Mouse (Mus musculus): ENCODE measurements around the gene Kank1. TPM values are rescaled to one million over a fixed set of nuclear protein-coding genes. Genes with fewer than 3 reads are reported as not detected.

Kank1 gene
- polyA plus RNA-seq, 1 experiment from 2014 or later = 12.2 TPM

DNA sequence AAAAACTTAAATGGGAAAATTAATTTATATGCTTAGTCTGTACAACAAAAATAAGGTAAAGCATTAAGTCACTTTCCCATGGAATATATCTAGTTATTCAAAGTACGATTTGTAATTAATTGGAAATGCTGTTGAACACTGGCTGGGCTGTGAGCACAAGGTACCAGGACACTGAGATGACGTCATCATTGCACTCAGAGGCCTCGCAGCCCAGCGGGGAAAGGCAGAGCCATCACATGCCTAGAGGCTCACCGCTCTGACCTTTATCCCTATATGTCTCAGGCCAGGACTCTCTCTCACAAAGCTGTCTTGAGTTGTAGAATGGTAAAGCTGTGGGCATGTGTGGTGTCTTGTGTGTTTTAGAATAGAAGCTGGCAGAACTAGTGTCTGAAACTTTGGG is 128.9 kb downstream of the Kank1 start:
- no peak overlapping the region for H3K4me3 ChIP-seq (replicated peaks; ENCODE audit: low read length)
- 0 out of 2 replicates have a peak, but pooled peaks cover 2% of the 10 kb centered on the region for H3K4me1 ChIP-seq (replicated peaks; ENCODE audit: control insufficient read depth, insufficient read depth, low read length)
- H3K27me3 ChIP-seq (ENCODE audit: control insufficient read depth, insufficient read depth, low read length) = no peaks in the 10 kb centered on the region
- ATAC-seq (ENCODE audit: low FRiP score) (no peak), DNase-seq (ENCODE audit: low spot score) (no peak)
- H3K9me3 ChIP-seq (ENCODE audit: control insufficient read depth, low read length) = no peaks in the 10 kb centered on the region
- no peak overlapping the region for H3K4me2 ChIP-seq (replicated peaks)
- H3K27ac ChIP-seq = no peak overlapping the region
- 78% methylated on average over 5 of the region's 5 CpGs for WGBS
- no peak overlapping the region for H3K9ac ChIP-seq
- no peaks in the 10 kb centered on the region for H3K36me3 ChIP-seq (replicated peaks; ENCODE audit: control insufficient read depth, insufficient read depth)

DNA sequence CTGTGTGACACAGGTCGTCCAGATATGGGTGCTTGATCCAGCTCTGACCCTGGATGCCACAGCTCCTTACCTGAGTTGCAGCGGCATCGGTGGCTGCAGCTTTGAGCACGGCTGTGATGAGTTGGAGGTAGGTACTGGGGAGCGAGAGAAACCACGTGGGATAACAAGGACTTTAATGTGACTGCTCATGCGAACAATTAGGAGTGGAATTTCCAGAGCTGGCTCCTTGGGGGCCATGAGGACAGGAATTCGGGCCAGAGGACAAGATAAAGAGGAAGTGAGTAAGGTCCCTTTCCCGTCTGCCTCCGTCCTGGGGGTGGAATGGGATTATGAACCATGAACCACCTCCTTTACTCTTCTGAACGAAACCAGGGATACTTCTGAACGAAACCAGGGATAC is 129.8 kb downstream of the Kank1 start:
- DNase-seq (ENCODE audit: low spot score) = no peak
- Histone ChIP-seq H3K9me3 (ENCODE audit: control insufficient read depth, low read length) (no peaks in the 10 kb centered on the region), H3K36me3 (replicated peaks; ENCODE audit: control insufficient read depth, insufficient read depth) (no peaks in the 10 kb centered on the region), H3K4me2 (replicated peaks) (no peak overlapping the region), H3K4me1 (replicated peaks; ENCODE audit: control insufficient read depth, insufficient read depth, low read length) (no peaks in the 10 kb centered on the region), H3K27ac (no peak overlapping the region), H3K4me3 (replicated peaks; ENCODE audit: low read length) (no peak overlapping the region), H3K9ac (no peak overlapping the region), H3K27me3 (ENCODE audit: control insufficient read depth, insufficient read depth, low read length) (no peaks in the 10 kb centered on the region)
- no peak for ATAC-seq (ENCODE audit: low FRiP score)
- WGBS = 56% methylated on average over 12 of the region's 12 CpGs

- H3K9ac ChIP-seq = no peak overlapping the region
- H3K36me3 ChIP-seq (replicated peaks; ENCODE audit: control insufficient read depth, insufficient read depth) = no peaks in the 10 kb centered on the region
- H3K4me2 ChIP-seq (replicated peaks) = no peak overlapping the region
- no peak overlapping the region for H3K4me3 ChIP-seq (replicated peaks; ENCODE audit: low read length)
- H3K27ac ChIP-seq = no peak overlapping the region
- ATAC-seq (ENCODE audit: low FRiP score) = no peak
- 94% methylated on average over 9 of the region's 9 CpGs for WGBS
- H3K4me1 ChIP-seq (replicated peaks; ENCODE audit: control insufficient read depth, insufficient read depth, low read length) = peaks cover 16% of the 10 kb centered on the region; the same call in 1 of the 2 replicates
- H3K27me3 ChIP-seq (ENCODE audit: control insufficient read depth, insufficient read depth, low read length) = no peaks in the 10 kb centered on the region
- no peaks in the 10 kb centered on the region for H3K9me3 ChIP-seq (ENCODE audit: control insufficient read depth, low read length)
- no peak for DNase-seq (ENCODE audit: low spot score)
These were observed 133.7 kb downstream of the Kank1 start for GRCm38 (mm10) chr19:25370428-25370827.

GRCm38 (mm10) chr19:25372794-25373193 is 136.0 kb downstream of the Kank1 start:
- Histone ChIP-seq H3K4me2 (replicated peaks) (no peak overlapping the region), H3K27ac (no peak overlapping the region), H3K4me1 (replicated peaks; ENCODE audit: control insufficient read depth, insufficient read depth, low read length) (peaks cover 17% of the 10 kb centered on the region; the same call in 1 of the 2 replicates), H3K4me3 (replicated peaks; ENCODE audit: low read length) (no peak overlapping the region), H3K9ac (no peak overlapping the region), H3K36me3 (replicated peaks; ENCODE audit: control insufficient read depth, insufficient read depth) (no peaks in the 10 kb centered on the region), H3K27me3 (ENCODE audit: control insufficient read depth, insufficient read depth, low read length) (no peaks in the 10 kb centered on the region), H3K9me3 (ENCODE audit: control insufficient read depth, low read length) (no peaks in the 10 kb centered on the region)
- DNase-seq (ENCODE audit: low spot score) = no peak
- WGBS = 81% methylated on average over 7 of the region's 7 CpGs
- ATAC-seq (ENCODE audit: low FRiP score) = no peak

DNA sequence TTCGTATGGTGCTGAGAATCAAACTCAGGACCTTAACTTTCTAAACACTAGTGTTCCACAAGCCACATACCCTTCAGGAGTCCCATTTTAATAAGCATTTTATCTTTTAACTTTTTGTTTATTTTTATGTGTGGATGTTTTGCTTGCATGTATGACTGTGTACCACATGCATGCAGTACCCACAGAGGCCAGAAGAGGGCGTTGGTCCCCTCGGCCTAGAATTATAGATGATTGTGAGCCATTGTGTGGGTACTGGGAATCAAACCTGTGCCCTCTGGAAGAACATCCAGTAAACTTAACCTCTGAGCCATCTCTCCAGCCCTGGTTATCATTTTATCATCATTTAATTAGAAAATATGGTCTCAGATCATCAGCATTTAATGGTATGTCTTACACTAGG is 136.8 kb downstream of the Kank1 start:
- WGBS = 65% methylated on average over 3 of the region's 3 CpGs
- Histone ChIP-seq H3K9ac (no peak overlapping the region), H3K9me3 (ENCODE audit: control insufficient read depth, low read length) (no peaks in the 10 kb centered on the region), H3K4me1 (replicated peaks; ENCODE audit: control insufficient read depth, insufficient read depth, low read length) (peaks cover 17% of the 10 kb centered on the region; the same call in 1 of the 2 replicates), H3K4me3 (replicated peaks; ENCODE audit: low read length) (no peak overlapping the region), H3K36me3 (replicated peaks; ENCODE audit: control insufficient read depth, insufficient read depth) (no peaks in the 10 kb centered on the region), H3K4me2 (replicated peaks) (no peak overlapping the region), H3K27me3 (ENCODE audit: control insufficient read depth, insufficient read depth, low read length) (no peaks in the 10 kb centered on the region), H3K27ac (no peak overlapping the region)
- ATAC-seq (ENCODE audit: low FRiP score) (no peak), DNase-seq (ENCODE audit: low spot score) (no peak)

DNA sequence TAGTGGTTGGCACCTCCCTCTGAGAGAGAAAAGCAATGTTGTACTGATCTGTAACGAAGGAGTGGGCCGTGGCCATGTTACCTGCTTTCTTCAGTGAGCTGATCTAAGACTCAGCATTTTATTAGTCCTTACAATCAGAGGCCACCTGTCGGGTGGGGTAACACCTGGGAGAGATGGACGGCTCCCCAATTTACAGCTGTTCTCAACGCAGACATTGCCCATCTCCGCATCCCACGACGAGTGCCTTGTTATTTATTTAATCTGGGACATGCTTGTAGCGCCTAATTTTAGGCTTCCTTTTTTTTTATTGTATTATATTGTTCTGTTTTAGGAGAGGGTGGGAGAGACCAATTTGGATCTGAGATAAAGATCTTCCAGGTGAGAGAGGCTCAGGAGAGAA is 137.4 kb downstream of the Kank1 start:
- Histone ChIP-seq H3K4me1 (replicated peaks; ENCODE audit: control insufficient read depth, insufficient read depth, low read length) (peaks cover 17% of the 10 kb centered on the region; the same call in 1 of the 2 replicates), H3K9me3 (ENCODE audit: control insufficient read depth, low read length) (no peaks in the 10 kb centered on the region)

DNA sequence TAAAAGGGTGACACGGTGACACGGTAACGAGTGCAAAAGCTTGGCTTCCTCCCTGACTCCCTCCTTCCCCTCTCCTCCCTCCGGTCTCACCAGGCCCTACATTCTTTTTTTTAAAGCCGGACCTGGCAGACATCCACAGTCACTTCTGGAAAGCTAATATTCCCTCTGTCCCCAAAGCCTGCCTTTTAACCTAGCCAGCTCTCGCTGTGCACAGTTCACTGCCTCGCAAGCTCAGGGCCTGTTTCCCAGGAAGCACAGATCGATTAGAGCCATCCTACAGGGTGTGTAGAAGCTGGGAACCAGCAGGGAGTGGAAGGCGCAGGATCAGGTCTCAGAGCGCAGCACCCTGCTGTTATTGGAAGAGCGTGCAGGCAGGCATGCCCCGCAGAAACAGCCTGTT is 138.2 kb downstream of the Kank1 start:
- peaks cover 17% of the 10 kb centered on the region; the same call in 1 of the 2 replicates for H3K4me1 ChIP-seq (replicated peaks; ENCODE audit: control insufficient read depth, insufficient read depth, low read length)
- peak overlapping the region; percentile 48; the same call in 1 of the 2 replicates for H3K27ac ChIP-seq
- no peak overlapping the region for H3K4me2 ChIP-seq (replicated peaks)
- no peaks in the 10 kb centered on the region for H3K36me3 ChIP-seq (replicated peaks; ENCODE audit: control insufficient read depth, insufficient read depth)
- H3K9ac ChIP-seq = no peak overlapping the region
- no peaks in the 10 kb centered on the region for H3K9me3 ChIP-seq (ENCODE audit: control insufficient read depth, low read length)
- DNase-seq (ENCODE audit: low spot score) (no peak), ATAC-seq (ENCODE audit: low FRiP score) (peak; percentile 53; the same call in 1 of the 2 replicates)
- WGBS = 3% methylated on average over 12 of the region's 12 CpGs
- H3K27me3 ChIP-seq (ENCODE audit: control insufficient read depth, insufficient read depth, low read length) = no peaks in the 10 kb centered on the region
- H3K4me3 ChIP-seq (replicated peaks; ENCODE audit: low read length) = no peak overlapping the region

More for the DNA sequence above, 137.4 kb downstream of the Kank1 start:
- DNase-seq (ENCODE audit: low spot score) (no peak), ATAC-seq (ENCODE audit: low FRiP score) (no peak)
- no peak overlapping the region for H3K4me2 ChIP-seq (replicated peaks)
- H3K36me3 ChIP-seq (replicated peaks; ENCODE audit: control insufficient read depth, insufficient read depth) = no peaks in the 10 kb centered on the region
- WGBS = 81% methylated on average over 9 of the region's 9 CpGs
- no peak overlapping the region for H3K4me3 ChIP-seq (replicated peaks; ENCODE audit: low read length)
- H3K27me3 ChIP-seq (ENCODE audit: control insufficient read depth, insufficient read depth, low read length) = no peaks in the 10 kb centered on the region
- no peak overlapping the region for H3K9ac ChIP-seq
- H3K27ac ChIP-seq = peak overlapping the region; percentile 5; the same call in 1 of the 2 replicates

DNA sequence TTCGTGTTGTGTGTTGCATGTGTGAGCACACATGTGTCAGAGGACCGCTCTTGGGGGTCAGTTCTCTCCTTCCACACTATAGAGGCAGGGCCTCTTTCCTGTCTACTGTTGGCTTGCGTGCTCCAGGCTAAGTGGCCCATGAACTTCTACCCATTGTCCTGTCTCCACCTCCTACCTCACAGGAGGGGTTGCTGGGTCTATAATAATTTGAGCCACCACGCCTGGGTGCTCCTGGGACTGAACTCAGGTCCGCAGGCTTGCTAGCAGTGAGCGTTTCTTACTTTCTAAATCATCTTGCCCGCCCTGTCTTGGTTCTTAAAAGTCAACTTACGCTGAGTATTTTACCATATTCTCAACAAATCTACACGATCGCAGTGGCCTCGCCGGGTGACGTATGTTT is 140.1 kb downstream of the Kank1 start:
- Histone ChIP-seq H3K4me2 (replicated peaks) (no peak overlapping the region), H3K27me3 (ENCODE audit: control insufficient read depth, insufficient read depth, low read length) (no peaks in the 10 kb centered on the region), H3K9ac (no peak overlapping the region), H3K4me1 (replicated peaks; ENCODE audit: control insufficient read depth, insufficient read depth, low read length) (peaks cover 17% of the 10 kb centered on the region; the same call in 1 of the 2 replicates), H3K36me3 (replicated peaks; ENCODE audit: control insufficient read depth, insufficient read depth) (no peaks in the 10 kb centered on the region), H3K4me3 (replicated peaks; ENCODE audit: low read length) (no peak overlapping the region), H3K9me3 (ENCODE audit: control insufficient read depth, low read length) (no peaks in the 10 kb centered on the region), H3K27ac (no peak overlapping the region)
- WGBS = 92% methylated on average over 13 of the region's 13 CpGs
- DNase-seq (ENCODE audit: low spot score) = no peak
- no peak for ATAC-seq (ENCODE audit: low FRiP score)

- Histone ChIP-seq H3K9me3 (ENCODE audit: control insufficient read depth, low read length) (no peaks in the 10 kb centered on the region), H3K4me1 (replicated peaks; ENCODE audit: control insufficient read depth, insufficient read depth, low read length) (peaks cover 9% of the 10 kb centered on the region), H3K9ac (no peak overlapping the region), H3K4me2 (replicated peaks) (no peak overlapping the region), H3K27ac (no peak overlapping the region), H3K27me3 (ENCODE audit: control insufficient read depth, insufficient read depth, low read length) (no peaks in the 10 kb centered on the region), H3K4me3 (replicated peaks; ENCODE audit: low read length) (no peak overlapping the region), H3K36me3 (replicated peaks; ENCODE audit: control insufficient read depth, insufficient read depth) (no peaks in the 10 kb centered on the region)
- ATAC-seq (ENCODE audit: low FRiP score) (no peak), DNase-seq (ENCODE audit: low spot score) (no peak)
- WGBS = 89% methylated on average over 9 of the region's 9 CpGs
These were observed 143.9 kb downstream of the Kank1 start for GRCm38 (mm10) chr19:25380675-25381074.

DNA sequence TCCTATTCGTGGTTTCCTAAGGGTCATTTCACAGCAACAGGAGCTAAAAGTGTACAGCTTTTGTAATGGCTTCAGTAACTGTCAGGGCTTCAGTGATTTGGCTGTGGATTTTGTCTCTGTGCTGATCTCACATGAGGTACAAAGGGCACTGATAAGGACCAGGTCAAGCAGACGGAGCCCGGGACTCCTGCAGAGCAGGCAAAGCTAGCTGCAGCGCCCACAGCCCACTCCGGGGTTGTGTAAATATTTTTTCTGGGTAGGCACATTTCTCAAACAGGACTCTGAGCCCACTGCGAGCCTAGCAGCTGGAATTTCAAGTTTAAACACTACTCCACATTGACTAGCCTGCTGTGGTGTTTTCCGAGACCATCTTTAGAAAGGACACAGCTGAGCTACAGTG is 145.2 kb downstream of the Kank1 start:
- no peak overlapping the region for H3K9ac ChIP-seq
- no peak for DNase-seq (ENCODE audit: low spot score)
- H3K4me3 ChIP-seq (replicated peaks; ENCODE audit: low read length) = no peak overlapping the region
- H3K4me2 ChIP-seq (replicated peaks) = no peak overlapping the region
- no peaks in the 10 kb centered on the region for H3K27me3 ChIP-seq (ENCODE audit: control insufficient read depth, insufficient read depth, low read length)
- 57% methylated on average over 7 of the region's 7 CpGs for WGBS
- no peak overlapping the region for H3K27ac ChIP-seq
- peaks cover 9% of the 10 kb centered on the region for H3K4me1 ChIP-seq (replicated peaks; ENCODE audit: control insufficient read depth, insufficient read depth, low read length)
- H3K9me3 ChIP-seq (ENCODE audit: control insufficient read depth, low read length) = no peaks in the 10 kb centered on the region
- ATAC-seq (ENCODE audit: low FRiP score) = no peak
- no peaks in the 10 kb centered on the region for H3K36me3 ChIP-seq (replicated peaks; ENCODE audit: control insufficient read depth, insufficient read depth)

Measured in hindbrain, embryonic 14.5 days (tissue).